18 mouse cellular contexts compared by ENCODE assay signal in genomic region chr3:103221435-103221834, GRCm38 (mm10). TPM values are rescaled to one million over a fixed set of nuclear protein-coding genes. Genes with fewer than 3 reads are reported as not detected.
DNase-seq lines count a peak whose midpoint lies in the region; ATAC-seq and TF ChIP-seq lines count a peak whose summit lies in the region.
"Had no signal": no experiment of that assay in that cellular context is flagged by ENCODE, and none has a peak within 500 bp of the region (broad histone marks: within the 10 kb centered on the region; RNA-seq: fewer than 3 reads in every experiment).

No protein-coding gene starts in this region.

- no peaks in the 10 kb centered on the region; the same call in 1 of the 2 replicates for H3K9me3 ChIP-seq in forebrain, embryonic 16.5 days (ENCODE audit: control insufficient read depth, low read length)
- H3K9me3 ChIP-seq in forebrain, embryonic 10.5 days, result no peaks in the 10 kb centered on the region
- H3K9me3 ChIP-seq in heart, embryonic 11.5 days (replicated peaks; ENCODE audit: control insufficient read depth, low read length), result no peaks in the 10 kb centered on the region; the same call in 1 of the 2 replicates
- H3K9me3 ChIP-seq: embryonic facial prominence, embryonic 15.5 days; hindbrain, embryonic 10.5 days; neural tube, embryonic 13.5 days had no signal

- WGBS in forebrain, embryonic 16.5 days, result 52% methylated on average over 2 of the region's 2 CpGs
- 90% methylated on average over 2 of the region's 2 CpGs for WGBS in forebrain, embryonic 10.5 days
- WGBS in heart, embryonic 11.5 days (ENCODE audit: insufficient replicate concordance), result 80% methylated on average over 2 of the region's 2 CpGs

- no peak for DNase-seq in forebrain, embryonic 10.5 days (ENCODE audit: extremely low spot score, low spot score)
- DNase-seq in brain, embryonic 18.5 days (ENCODE audit: low read depth, low spot score), result peak; percentile 20
- peak; percentile 68 to 69 for DNase-seq in layer of hippocampus, adult 2 months (ENCODE audit: low spot score in 2 of 2)
- peak; percentile 7 for DNase-seq in right cerebral cortex, postnatal 14 days
- no peak for DNase-seq in lung, postnatal 10 days
- DNase-seq: adrenal gland, postnatal 36 days; embryo, embryonic 11 days; heart, adult 18-20 months; kidney, adult 2 months; kidney, postnatal 36 days; lung, adult 18-20 months had no signal

- no peak for TF ChIP-seq CTCF in layer of hippocampus, adult 2 months (conservative IDR thresholded peaks at IDR 0.05)

- no peaks in the 10 kb centered on the region for H3K4me1 ChIP-seq in forebrain, embryonic 16.5 days (replicated peaks; ENCODE audit: control insufficient read depth, insufficient read depth, low read length)
- no peaks in the 10 kb centered on the region for H3K4me1 ChIP-seq in forebrain, embryonic 10.5 days
- H3K4me1 ChIP-seq in heart, embryonic 11.5 days (ENCODE audit: control insufficient read depth, insufficient read depth, low read length), result no peaks in the 10 kb centered on the region
- H3K4me1 ChIP-seq: embryonic facial prominence, embryonic 15.5 days; hindbrain, embryonic 10.5 days; neural tube, embryonic 13.5 days had no signal

- peak; percentile 79 for ATAC-seq in forebrain, embryonic 16.5 days
- ATAC-seq in heart, embryonic 11.5 days (replicated peaks; ENCODE audit: insufficient number of reproducible peaks, low FRiP score, low TSS enrichment), result no peak

- no peaks in the 10 kb centered on the region for H3K36me3 ChIP-seq in forebrain, embryonic 16.5 days (ENCODE audit: control insufficient read depth, insufficient read depth)
- no peaks in the 10 kb centered on the region for H3K36me3 ChIP-seq in forebrain, embryonic 10.5 days (replicated peaks)
- no peaks in the 10 kb centered on the region for H3K36me3 ChIP-seq in heart, embryonic 11.5 days (ENCODE audit: control insufficient read depth, insufficient read depth, low read length)
- H3K36me3 ChIP-seq: embryonic facial prominence, embryonic 15.5 days; hindbrain, embryonic 10.5 days; neural tube, embryonic 13.5 days had no signal

- H3K9ac ChIP-seq in forebrain, embryonic 16.5 days (replicated peaks; ENCODE audit: low read depth, low read length), result no peak overlapping the region
- H3K9ac ChIP-seq in heart, embryonic 11.5 days (ENCODE audit: low read depth, low read length), result no peak overlapping the region
- H3K9ac ChIP-seq: embryonic facial prominence, embryonic 15.5 days; neural tube, embryonic 13.5 days had no signal

- H3K4me3 ChIP-seq in forebrain, embryonic 16.5 days (replicated peaks; ENCODE audit: low read length), result no peak overlapping the region
- no peak overlapping the region for H3K4me3 ChIP-seq in forebrain, embryonic 10.5 days
- H3K4me3 ChIP-seq in layer of hippocampus, adult 2 months, result no peak overlapping the region
- no peak overlapping the region for H3K4me3 ChIP-seq in heart, embryonic 11.5 days (ENCODE audit: low read depth, low read length)
- H3K4me3 ChIP-seq: embryonic facial prominence, embryonic 15.5 days; hindbrain, embryonic 10.5 days; neural tube, embryonic 13.5 days had no signal

- H3K27me3 ChIP-seq in forebrain, embryonic 16.5 days (replicated peaks; ENCODE audit: control insufficient read depth, insufficient read depth, low read length), result no peaks in the 10 kb centered on the region
- H3K27me3 ChIP-seq in forebrain, embryonic 10.5 days (ENCODE audit: poor library complexity, severe bottlenecking), result no peaks in the 10 kb centered on the region
- no peaks in the 10 kb centered on the region for H3K27me3 ChIP-seq in heart, embryonic 11.5 days (ENCODE audit: control insufficient read depth, insufficient read depth, low read length)
- H3K27me3 ChIP-seq: embryonic facial prominence, embryonic 15.5 days; neural tube, embryonic 13.5 days had no signal

- H3K4me2 ChIP-seq in forebrain, embryonic 16.5 days (ENCODE audit: low read length), result no peak overlapping the region
- no peak overlapping the region for H3K4me2 ChIP-seq in heart, embryonic 11.5 days
- H3K4me2 ChIP-seq: embryonic facial prominence, embryonic 15.5 days; midbrain, embryonic 11.5 days; neural tube, embryonic 13.5 days had no signal

- H3K27ac ChIP-seq in forebrain, embryonic 16.5 days (ENCODE audit: low read length), result no peak overlapping the region
- H3K27ac ChIP-seq in forebrain, embryonic 10.5 days, result no peak overlapping the region
- H3K27ac ChIP-seq in layer of hippocampus, adult 2 months, result peak overlapping the region; percentile 24; the same call in 1 of the 2 replicates
- no peak overlapping the region for H3K27ac ChIP-seq in heart, embryonic 11.5 days (ENCODE audit: low read depth, low read length)
- H3K27ac ChIP-seq: embryonic facial prominence, embryonic 15.5 days; hindbrain, embryonic 10.5 days; macrophage; neural tube, embryonic 13.5 days had no signal

RNA-seq across cellular contexts. Expression of gene Bcas2, which starts 50.0 kb away (rescaled TPM):
- polyA plus RNA-seq in forebrain, embryonic 16.5 days (2015; fragmentation: Nextera tagmentation; extraction: Ambion mirVana), result 242 and 246 TPM in 2 replicates
- 244 and 253 TPM in 2 replicates for polyA plus RNA-seq in forebrain, embryonic 10.5 days (2016; fragmentation: Nextera tagmentation; extraction: Ambion mirVana)
- total RNA-seq in layer of hippocampus, adult 2 months (2021), result 10 to 100 TPM; 63.8 to 69.1 TPM
- polyA plus RNA-seq in heart, embryonic 11.5 days (2014; fragmentation: Nextera tagmentation; extraction: Ambion mirVana), result 141 and 157 TPM in 2 replicates

RNA-seq across cellular contexts. Expression of gene Trim33, which starts 57.7 kb away (rescaled TPM):
- polyA plus RNA-seq in forebrain, embryonic 16.5 days (2015; fragmentation: Nextera tagmentation; extraction: Ambion mirVana), result 27.4 and 39.1 TPM in 2 replicates
- 31.1 TPM in 2 replicates for polyA plus RNA-seq in forebrain, embryonic 10.5 days (2016; fragmentation: Nextera tagmentation; extraction: Ambion mirVana)
- total RNA-seq in layer of hippocampus, adult 2 months (2021), result 10 to 100 TPM; 53.0 to 55.2 TPM
- polyA plus RNA-seq in heart, embryonic 11.5 days (2014; fragmentation: Nextera tagmentation; extraction: Ambion mirVana), result 15.0 and 15.8 TPM in 2 replicates

Comparison
In these comparisons a context has a peak if more than half of its experiments do, and no peak if none do; other contexts are left out.
1. DNase-seq: peak in brain, embryonic 18.5 days (single experiment), layer of hippocampus, adult 2 months (2 of 2) and right cerebral cortex, postnatal 14 days (single experiment); none in forebrain, embryonic 10.5 days (single experiment) and lung, postnatal 10 days (single experiment).